Mouse (Mus musculus): Measurements from ENCODE around the gene Fam124a. TPM values are rescaled to one million over a fixed set of nuclear protein-coding genes. Genes with fewer than 3 reads are reported as not detected.
"Not testable (repeated sequence)": the region's sequence is repeated elsewhere in the genome, so short reads cannot be mapped to it uniquely, and the experiment has no call there.

The Fam124a gene
- total RNA-seq, 2 experiments from 2014 or later = 22.8 to 25.6 TPM

DNA sequence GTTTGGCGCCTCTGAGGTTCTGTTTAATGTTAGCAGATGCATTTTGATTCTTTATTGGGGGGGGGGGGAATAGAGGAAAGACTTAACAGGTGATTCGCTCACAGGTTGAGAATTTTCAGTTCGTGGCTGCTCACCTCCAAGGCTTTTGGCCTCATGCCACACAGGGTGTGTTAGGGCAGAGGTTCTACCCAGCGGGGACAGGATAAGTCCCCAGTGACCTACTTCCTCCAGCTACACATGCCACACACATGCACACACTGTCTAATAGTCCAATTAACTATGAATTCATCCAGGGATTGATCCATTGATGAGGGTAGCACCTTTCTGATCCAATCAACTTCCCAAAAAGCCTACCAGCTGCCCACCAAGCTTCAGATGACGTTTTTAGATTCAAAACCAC, 1.8 kb upstream of the Fam124a start:
- Histone ChIP-seq H3K4me3 (no peak overlapping the region), H3K27ac (no peak overlapping the region)
- intact Hi-C loops (cut with DNase I) = loop anchor here (2.0 kb wide), 2 partner anchors 53 to 61 kb away; no protein-coding TSS in a partner anchor
- TF ChIP-seq CTCF (IDR thresholded peaks at IDR 0.05) = no peak
- DNase-seq (ENCODE audit: extremely low spot score in 1 of 2, low spot score in 2 of 2) = no peak

DNA sequence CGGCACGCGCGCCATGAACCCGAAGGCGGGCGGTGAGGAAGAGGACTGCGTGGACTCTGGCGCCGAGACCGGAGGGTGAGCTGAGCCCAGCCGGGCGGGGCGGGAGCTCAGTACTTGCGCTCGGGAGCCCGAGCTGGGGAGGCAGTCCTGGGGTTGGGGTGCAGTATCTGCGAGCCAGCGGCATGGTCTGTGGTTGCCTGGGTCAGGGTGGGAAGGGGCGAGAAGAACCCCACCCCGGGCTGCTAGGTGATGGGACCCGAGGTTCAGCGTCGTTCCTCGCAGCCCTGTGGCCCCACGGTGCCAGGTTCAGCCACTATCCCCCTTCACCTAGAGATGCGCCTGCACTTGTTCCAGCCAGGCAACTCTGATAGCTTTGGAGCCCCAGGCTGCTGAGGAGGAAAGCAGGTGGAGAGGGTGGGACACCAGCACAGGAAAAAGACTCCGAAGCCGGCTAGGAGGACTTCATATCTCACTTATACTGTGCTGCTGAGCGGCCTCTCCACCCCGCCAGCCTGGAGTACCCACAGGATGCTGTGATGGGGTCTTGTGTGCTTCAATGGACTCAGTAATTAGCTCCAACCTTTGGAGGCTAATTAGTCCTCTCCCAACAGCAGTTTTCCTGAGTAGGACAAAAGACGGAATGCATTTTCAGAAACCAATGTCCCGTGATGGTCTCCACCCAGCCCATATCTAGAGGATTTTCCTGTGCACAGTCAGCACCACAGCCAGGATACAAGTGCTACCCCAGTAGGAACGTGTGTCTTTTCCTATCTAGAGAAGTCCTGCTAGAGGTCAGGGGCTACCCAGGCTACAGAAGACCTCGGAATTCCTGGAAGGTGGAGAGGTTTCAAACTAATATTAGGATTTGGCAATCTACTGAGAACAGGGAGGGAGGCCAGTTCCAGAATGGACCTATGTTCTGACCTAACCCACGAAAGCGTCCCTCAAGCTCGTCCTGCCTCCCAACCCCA, 588 bp downstream of the Fam124a start:
- TF ChIP-seq CTCF (IDR thresholded peaks at IDR 0.05) = no peak; the same call in 1 of the 2 replicates
- intact Hi-C loops (cut with DNase I) = loop anchor here (2.0 to 5.0 kb wide), 3 partner anchors 51 to 206 kb away; partner anchors contain the start of gene Ints6
- DNase-seq (ENCODE audit: extremely low spot score in 1 of 2, low spot score in 2 of 2) = no peak

DNA sequence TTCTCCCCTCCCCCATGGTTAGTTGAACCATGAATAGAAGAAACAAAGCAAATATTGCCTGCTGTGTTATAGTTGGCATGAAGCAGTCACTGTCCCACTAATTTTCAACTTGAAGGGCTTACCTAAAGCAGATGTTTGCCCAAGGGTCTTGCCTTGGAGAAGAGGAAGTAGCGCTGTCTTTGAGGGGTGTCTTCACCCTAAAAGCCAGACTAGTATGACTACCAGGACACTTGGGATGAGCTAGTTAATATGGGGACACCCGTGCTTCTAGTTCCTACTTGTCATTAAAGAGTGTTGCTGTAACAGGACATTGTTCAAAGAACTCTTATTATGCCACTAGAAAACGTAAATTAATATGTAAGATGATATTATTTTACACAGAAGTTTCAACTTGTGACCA, 1.6 kb downstream of the Fam124a start:
- no peak for TF ChIP-seq CTCF (IDR thresholded peaks at IDR 0.05)
- intact Hi-C loops (cut with DNase I) = loop anchor here (5.0 kb wide), 1 partner anchor 205 kb away; the partner anchor contains the start of gene Ints6
- Histone ChIP-seq H3K27ac (no peak overlapping the region), H3K4me3 (no peak overlapping the region; the same call in 1 of the 2 replicates)
- no peak for DNase-seq (ENCODE audit: extremely low spot score in 1 of 2, low spot score in 2 of 2)

More for the DNA sequence above, 588 bp downstream of the Fam124a start:
- peak overlapping the region; percentile 69 for H3K27ac ChIP-seq
- peak overlapping the region; percentile 83 for H3K4me3 ChIP-seq

GRCm38 (mm10) chr14:62561875-62562748, 6.6 kb downstream of the Fam124a start:
- TF ChIP-seq CTCF (IDR thresholded peaks at IDR 0.05) = peak; percentile 28
- H3K27ac ChIP-seq = 0 out of 2 replicates have a peak overlapping the region, but pooled peaks have one; percentile 10
- intact Hi-C loops (cut with DNase I) = no loop called here
- peak in 1 of 2 experiments; percentile 30 for DNase-seq (ENCODE audit: extremely low spot score in 1 of 2, low spot score in 2 of 2)
- peak overlapping the region; percentile 16; the same call in 1 of the 2 replicates for H3K4me3 ChIP-seq

DNA sequence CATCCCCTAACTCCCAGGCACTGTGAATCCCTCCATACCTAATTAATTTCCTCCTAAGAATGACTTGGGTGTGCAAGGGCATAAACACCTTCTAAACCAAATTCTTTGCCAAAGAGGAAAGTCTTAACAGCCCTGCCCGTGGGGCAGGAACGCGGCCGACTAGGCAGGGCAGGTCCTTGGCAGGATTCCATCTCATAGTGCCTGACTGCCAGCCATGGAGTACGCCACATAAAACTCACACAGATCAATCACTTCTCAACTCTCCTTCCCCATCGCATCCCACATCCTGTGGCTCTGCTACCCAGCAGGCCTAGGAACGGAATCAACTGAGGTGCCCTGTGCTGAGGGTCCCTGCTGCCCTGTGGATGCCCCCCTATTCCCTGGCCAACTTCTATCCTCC, 8.1 kb downstream of the Fam124a start:
- intact Hi-C loops (cut with DNase I) = no loop called here
- Histone ChIP-seq H3K27ac (no peak overlapping the region), H3K4me3 (no peak overlapping the region)
- DNase-seq (ENCODE audit: extremely low spot score in 1 of 2, low spot score in 2 of 2) = no peak
- no peak for TF ChIP-seq CTCF (IDR thresholded peaks at IDR 0.05)

DNA sequence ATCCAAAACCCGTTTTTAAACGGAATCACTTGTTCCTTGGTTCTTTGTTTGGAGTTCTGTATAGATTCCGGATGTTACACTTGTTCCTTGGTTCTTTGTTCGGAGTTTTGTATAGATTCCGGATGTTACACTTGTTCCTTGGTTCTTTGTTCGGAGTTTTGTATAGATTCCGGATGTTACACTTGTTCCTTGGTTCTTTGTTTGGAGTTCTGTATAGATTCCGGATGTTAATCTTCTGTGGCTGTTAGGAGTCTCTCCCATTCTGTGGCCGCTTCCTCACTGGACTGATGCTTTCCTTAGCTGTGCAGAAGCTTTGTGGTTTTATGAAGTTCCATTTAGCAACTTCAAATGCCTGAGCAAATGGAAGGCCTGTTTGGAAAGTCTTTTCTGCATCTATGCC, 11.3 kb downstream of the Fam124a start, which contains the start of gene Gm4131:
Gene Gm4131, minus strand, starts transcription at position 101 of the 400 bp plus-strand sequence.
- intact Hi-C loops (cut with DNase I); H3K27ac ChIP-seq; H3K4me3 ChIP-seq; DNase-seq (ENCODE audit: extremely low spot score in 1 of 2, low spot score in 2 of 2): not testable (repeated sequence)

DNA sequence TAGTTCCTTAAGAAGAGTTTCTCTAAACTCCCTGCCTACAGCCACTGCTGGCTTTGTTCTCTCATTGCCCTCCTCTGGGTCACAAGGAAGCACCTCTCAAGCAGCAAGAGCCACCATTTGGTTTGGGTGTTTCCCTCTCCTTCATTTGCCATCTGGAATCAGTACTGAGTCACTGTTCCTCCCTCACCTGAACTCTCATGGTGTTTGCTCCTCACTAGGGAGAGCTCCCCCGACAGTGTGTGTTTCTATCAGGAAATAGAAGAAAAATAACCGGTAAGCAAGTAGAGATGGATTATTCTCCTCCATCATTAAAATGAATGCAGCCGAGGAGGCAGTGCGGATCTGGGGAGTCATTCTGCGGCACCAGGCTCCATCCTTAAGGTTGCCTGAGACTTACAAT, 13.9 kb downstream of the Fam124a start:
- no peak overlapping the region for H3K27ac ChIP-seq
- no peak overlapping the region for H3K4me3 ChIP-seq
- intact Hi-C loops (cut with DNase I) = no loop called here
- DNase-seq (ENCODE audit: extremely low spot score in 1 of 2, low spot score in 2 of 2) = no peak
- no peak for TF ChIP-seq CTCF (IDR thresholded peaks at IDR 0.05)

DNA sequence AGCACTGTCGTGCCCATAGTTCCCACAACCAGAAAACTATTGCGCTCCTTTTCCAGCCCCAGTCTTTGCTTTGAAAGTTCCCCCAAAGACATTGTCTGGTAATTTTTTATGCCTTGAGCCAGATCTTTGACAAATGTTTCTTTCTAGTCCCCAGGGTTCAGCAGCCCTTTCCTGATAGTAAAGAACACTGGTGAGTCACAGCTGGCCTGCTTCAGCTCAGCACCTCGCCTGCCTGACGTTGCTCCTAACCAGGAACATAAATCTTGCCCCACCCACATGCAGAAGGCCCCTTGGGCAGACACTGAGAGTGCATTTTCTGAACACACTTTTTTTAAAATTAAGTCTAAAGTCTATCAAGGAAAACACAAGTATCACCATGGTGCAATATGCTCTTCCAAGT, 14.8 kb downstream of the Fam124a start:
- DNase-seq (ENCODE audit: extremely low spot score in 1 of 2, low spot score in 2 of 2) = no peak
- H3K4me3 ChIP-seq = no peak overlapping the region
- H3K27ac ChIP-seq = no peak overlapping the region
- intact Hi-C loops (cut with DNase I) = no loop called here
- TF ChIP-seq CTCF (IDR thresholded peaks at IDR 0.05) = no peak

DNA sequence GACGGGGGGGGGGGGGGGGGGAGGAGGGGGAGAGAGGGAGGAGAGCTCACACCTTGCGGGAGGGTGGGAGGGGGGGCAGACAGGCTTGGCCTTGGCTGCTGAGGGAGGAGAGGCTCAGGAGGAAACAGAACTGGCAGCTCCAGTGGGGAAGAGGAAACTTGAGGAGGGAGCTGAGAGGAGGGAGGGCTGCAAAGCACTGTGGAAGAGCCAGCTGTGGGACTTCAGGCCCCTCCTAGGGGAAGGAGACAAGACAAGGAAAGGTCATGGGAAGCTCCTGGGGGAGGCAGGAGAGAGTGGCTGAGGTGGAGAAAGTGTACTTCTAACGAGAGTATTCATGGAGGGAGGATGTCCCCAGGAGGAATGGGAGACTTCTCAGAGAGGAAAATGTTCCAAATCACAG, 17.9 kb downstream of the Fam124a start:
- DNase-seq (ENCODE audit: extremely low spot score in 1 of 2, low spot score in 2 of 2) = no peak
- Histone ChIP-seq H3K4me3 (no peak overlapping the region), H3K27ac (no peak overlapping the region)
- TF ChIP-seq CTCF (IDR thresholded peaks at IDR 0.05) = no peak
- intact Hi-C loops (cut with DNase I) = no loop called here

- no peak for TF ChIP-seq CTCF (IDR thresholded peaks at IDR 0.05)
- Histone ChIP-seq H3K4me3 (no peak overlapping the region), H3K27ac (no peak overlapping the region)
- intact Hi-C loops (cut with DNase I) = no loop called here
- DNase-seq (ENCODE audit: extremely low spot score in 1 of 2, low spot score in 2 of 2) = no peak
Observed at GRCm38 (mm10) chr14:62574906-62575305, 19.4 kb downstream of the Fam124a start.

DNA sequence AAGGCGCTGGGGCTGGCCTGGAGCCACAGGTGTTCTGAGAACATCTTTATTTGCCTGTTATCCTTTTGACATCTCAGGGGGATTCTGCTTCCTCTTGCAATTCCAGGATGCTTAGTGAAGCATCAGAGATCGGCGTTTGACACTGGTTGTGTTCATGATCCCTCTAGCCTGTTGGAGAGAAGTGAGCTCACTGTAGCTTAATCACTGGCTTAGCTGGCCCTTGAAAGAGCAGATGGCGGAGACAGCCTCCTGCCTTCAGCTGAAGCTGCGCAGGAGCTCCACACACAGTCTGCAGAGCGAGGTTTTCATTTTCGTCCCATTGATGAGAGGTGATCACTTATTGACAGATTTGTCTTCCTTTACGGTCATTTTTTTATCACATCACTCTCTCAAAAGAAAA, 20.3 kb downstream of the Fam124a start:
- no peak for TF ChIP-seq CTCF (IDR thresholded peaks at IDR 0.05)
- intact Hi-C loops (cut with DNase I) = no loop called here
- H3K4me3 ChIP-seq = no peak overlapping the region
- DNase-seq (ENCODE audit: extremely low spot score in 1 of 2, low spot score in 2 of 2) = no peak
- no peak overlapping the region for H3K27ac ChIP-seq

Measured in left cerebral cortex, adult 2 months (tissue).